Mouse (Mus musculus): Measurements from ENCODE around the gene Agrn.
"Not testable (repeated sequence)": the region's sequence is repeated elsewhere in the genome, so short reads cannot be mapped to it uniquely, and the experiment has no call there.

DNA sequence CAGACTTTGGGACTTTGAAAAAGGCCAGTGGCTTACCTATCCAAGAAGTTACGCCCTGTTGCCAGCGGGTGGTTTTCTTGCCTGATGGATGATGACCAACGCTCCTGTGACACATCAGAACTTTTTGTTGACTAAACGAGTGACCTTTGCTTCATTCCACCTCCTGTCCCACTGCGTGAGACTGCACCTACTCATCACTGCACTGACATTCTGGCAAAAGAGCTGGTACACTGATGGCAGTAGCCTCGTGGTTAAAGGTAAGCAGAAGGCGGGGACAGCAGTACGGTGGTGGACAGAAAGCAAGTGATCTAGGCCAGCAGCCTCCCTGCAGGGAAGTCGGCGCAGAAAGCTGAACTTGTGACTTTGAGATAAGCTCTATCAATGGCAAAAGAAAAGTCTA is 46.4 kb downstream of the Agrn start:
- not testable (repeated sequence) for TF ChIP-seq CTCF (conservative IDR thresholded peaks at IDR 0.05; ENCODE audit: insufficient read depth, insufficient read length, low read depth, low read length); POLR2A (IDR thresholded peaks at IDR 0.05; ENCODE audit: low read depth, low read length)

Data from kidney, adult 2 months (tissue).